Mouse (Mus musculus) neural tube, embryonic 11.5 days (tissue): ENCODE results near the gene 4931406P16Rik. TPM values are rescaled to one million over a fixed set of nuclear protein-coding genes. Genes with fewer than 3 reads are reported as not detected.
"Not testable (repeated sequence)": the region's sequence is repeated elsewhere in the genome, so short reads cannot be mapped to it uniquely, and the experiment has no call there.

Experiments used
- ATAC-seq: fragments of 200-750 bp; cut with Nextera tagmentation; 2 replicates; pipeline ENCODE4 v1.8.0; 2017; ENCODE audit warnings: moderate number of reproducible peaks, mild to moderate bottlenecking, moderate TSS enrichment, moderate library complexity; ENCODE audit not compliant: insufficient read depth, low FRiP score, low TSS enrichment
- DNase-seq: peaks from one replicate; pipeline ENCODE4 v3.0.0-alpha.2; 2015; ENCODE audit warnings: low spot score
- H3K27ac ChIP-seq: fragments of 300-500 bp; sonication (generic); 2 replicates; pipeline ENCODE4 v1.5.1; 2014; ENCODE audit warnings: low read depth, mild to moderate bottlenecking, low read length
- H3K27me3 ChIP-seq: fragments of 300-500 bp; sonication (generic); 2 replicates; pipeline ENCODE4 v1.6.1; 2014; ENCODE audit warnings: mild to moderate bottlenecking, low read length, mixed read lengths; ENCODE audit not compliant: control insufficient read depth, insufficient read depth
- H3K36me3 ChIP-seq: fragments of 300-500 bp; sonication (generic); 2 replicates; pipeline ENCODE4 v1.6.1; 2014; ENCODE audit warnings: mild to moderate bottlenecking, low read length, moderate library complexity, mixed read lengths; ENCODE audit not compliant: control insufficient read depth, insufficient read depth
- H3K4me1 ChIP-seq: fragments of 300-500 bp; sonication (generic); 2 replicates; pipeline ENCODE4 v1.6.1; 2014; ENCODE audit warnings: low read length, mixed read lengths; ENCODE audit not compliant: control insufficient read depth, insufficient read depth
- H3K4me2 ChIP-seq: fragments of 300-500 bp; sonication (generic); 2 replicates; pipeline ENCODE4 v1.6.1; 2014; ENCODE audit warnings: low read depth, mild to moderate bottlenecking, moderate library complexity
- H3K4me3 ChIP-seq: fragments of 300-500 bp; sonication (generic); 2 replicates; pipeline ENCODE4 v1.5.1; 2014; ENCODE audit warnings: low read depth, low read length
- H3K9ac ChIP-seq: fragments of 300-500 bp; sonication (generic); 2 replicates; pipeline ENCODE4 v1.6.1; 2014; ENCODE audit warnings: mild to moderate bottlenecking, low read length
- H3K9me3 ChIP-seq: fragments of 300-500 bp; sonication (generic); 2 replicates; pipeline ENCODE4 v1.6.1; 2016; ENCODE audit warnings: low read length; ENCODE audit not compliant: control insufficient read depth
- WGBS: fragments of 180-500 bp; shearing (Covaris S2); extraction: QIAGEN DNeasy Blood & Tissue Kit; methylation state at CpG from one replicate; pipeline ENCODE4 v1.1.7; 2014; 5-methylcytosine and 5-hydroxymethylcytosine counted together
- polyA plus RNA-seq: library from polyadenylated mRNA; unstranded; fragments of >200 nt; fragmentation: Nextera tagmentation; extraction: Ambion mirVana; gene quantifications from 2 replicates; pipeline ENCODE4 v1.2.1, GENCODE M21; 2014

The 4931406P16Rik gene
- polyA plus RNA-seq, 1 experiment from 2014 or later: 34.4 TPM

DNA sequence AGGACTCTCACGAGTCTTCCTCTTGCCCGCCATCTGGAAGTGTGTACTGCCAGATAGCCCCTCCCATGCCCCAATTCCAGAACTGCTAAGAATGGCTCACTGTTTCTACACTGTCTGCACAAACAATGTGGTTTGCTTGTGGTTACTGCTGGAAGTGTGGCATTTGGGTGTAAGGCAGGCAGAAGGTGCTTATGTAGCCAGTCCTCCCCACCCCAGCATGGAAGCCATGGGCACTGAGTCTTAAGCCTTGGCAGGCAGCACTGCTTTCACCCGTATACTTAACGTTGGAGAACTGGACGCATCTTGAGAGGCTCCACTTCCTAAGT is 25.8 kb upstream of the 4931406P16Rik start:
- no peak overlapping the region for H3K27ac ChIP-seq
- no peaks in the 10 kb centered on the region for H3K27me3 ChIP-seq
- H3K4me3 ChIP-seq: no peak overlapping the region
- H3K36me3 ChIP-seq: peaks cover 5% of the 10 kb centered on the region
- no peak overlapping the region for H3K9ac ChIP-seq
- DNase-seq (no peak), ATAC-seq (no peak)
- no peaks in the 10 kb centered on the region for H3K9me3 ChIP-seq
- no peak overlapping the region for H3K4me2 ChIP-seq
- no peaks in the 10 kb centered on the region for H3K4me1 ChIP-seq
- WGBS: 82% methylated on average over 5 of the region's 5 CpGs

DNA sequence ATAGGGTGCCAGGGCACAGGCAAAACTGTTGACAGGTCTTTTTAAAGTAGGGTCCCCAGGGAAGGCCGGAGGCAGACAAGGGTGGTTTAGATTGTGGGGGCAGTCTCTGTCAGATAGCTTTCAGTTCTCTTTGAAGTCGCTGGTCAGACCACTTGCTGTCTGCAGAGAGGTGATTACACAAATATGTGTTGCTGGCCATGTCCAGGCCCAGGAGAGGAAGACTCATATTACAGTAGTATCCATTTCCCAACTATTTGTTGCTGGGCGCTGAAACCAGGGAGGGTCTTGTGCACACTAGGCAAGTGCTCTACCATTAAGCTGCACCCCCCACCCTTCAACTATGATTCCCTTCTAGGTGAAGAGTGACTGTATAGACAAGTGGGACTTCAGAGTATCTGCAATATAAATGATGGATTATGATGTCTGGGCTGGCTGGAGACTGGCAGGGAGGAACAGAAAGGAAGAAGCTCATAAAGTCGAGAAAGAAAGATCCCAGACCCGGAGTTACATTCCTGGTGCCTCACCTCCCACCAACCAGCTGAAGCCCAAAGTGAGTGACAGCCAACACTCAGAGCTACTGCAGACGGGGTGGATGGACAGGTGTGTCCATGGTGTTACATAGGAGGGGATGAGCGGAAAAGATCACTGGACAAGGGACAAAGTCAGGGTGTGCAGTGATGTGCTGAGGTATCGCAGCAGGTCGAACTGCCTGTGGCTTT is 25.3 kb upstream of the 4931406P16Rik start:
- no peak for DNase-seq
- Histone ChIP-seq H3K4me1 (no peaks in the 10 kb centered on the region), H3K27me3 (no peaks in the 10 kb centered on the region), H3K4me2 (no peak overlapping the region), H3K9ac (no peak overlapping the region), H3K4me3 (no peak overlapping the region), H3K9me3 (no peaks in the 10 kb centered on the region), H3K36me3 (peaks cover 5% of the 10 kb centered on the region), H3K27ac (no peak overlapping the region)
- 69% methylated on average over 9 of the region's 9 CpGs for WGBS
- no peak for ATAC-seq

DNA sequence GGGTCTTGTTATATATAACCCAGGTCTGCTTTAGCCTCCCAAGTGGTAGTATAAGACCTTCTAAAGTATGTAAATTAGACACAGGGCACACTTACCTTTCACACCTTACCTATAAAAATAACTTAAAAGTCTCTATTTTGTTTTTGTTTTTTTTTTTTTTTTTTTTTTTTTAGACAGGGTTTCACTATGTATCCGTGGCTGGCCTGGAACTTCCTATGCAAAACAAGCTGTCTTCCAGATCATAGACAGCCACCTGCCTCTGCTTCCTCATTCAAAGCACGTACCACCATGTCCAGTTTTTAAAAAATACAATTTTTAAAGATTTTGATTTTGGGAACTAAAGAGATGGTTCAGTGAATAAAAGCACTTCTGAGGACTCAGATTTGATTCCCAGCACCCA is 23.9 kb upstream of the 4931406P16Rik start:
- H3K9ac ChIP-seq: no peak overlapping the region
- no peaks in the 10 kb centered on the region; the same call in 1 of the 2 replicates for H3K36me3 ChIP-seq
- no peak overlapping the region for H3K27ac ChIP-seq
- no peaks in the 10 kb centered on the region for H3K9me3 ChIP-seq
- DNase-seq (no peak), ATAC-seq (no peak)
- no peak overlapping the region for H3K4me3 ChIP-seq
- no peaks in the 10 kb centered on the region for H3K27me3 ChIP-seq
- no peaks in the 10 kb centered on the region for H3K4me1 ChIP-seq
- no peak overlapping the region for H3K4me2 ChIP-seq
- 79% methylated on average over 2 of the region's 2 CpGs for WGBS

DNA sequence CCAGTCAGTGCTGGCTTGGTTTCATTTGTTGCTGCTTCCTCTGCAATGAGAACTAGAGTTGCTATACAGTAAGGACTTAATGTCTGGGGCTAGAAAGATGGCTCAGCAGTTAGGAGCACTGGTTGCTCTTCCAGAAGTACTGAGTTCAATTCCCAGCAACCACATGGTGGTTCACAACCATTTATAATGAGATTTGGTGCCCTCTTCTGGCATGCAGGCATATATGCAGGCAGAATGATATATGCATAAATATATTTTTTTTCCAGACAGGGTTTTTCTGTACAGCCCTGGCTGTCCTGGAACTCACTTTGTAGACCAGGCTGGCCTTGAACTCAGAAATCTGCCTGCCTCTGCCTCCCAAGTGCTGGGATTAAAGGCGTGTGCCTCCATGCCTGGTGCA is 23.2 kb upstream of the 4931406P16Rik start:
- WGBS: 91% methylated on average over 1 of the region's 1 CpGs

DNA sequence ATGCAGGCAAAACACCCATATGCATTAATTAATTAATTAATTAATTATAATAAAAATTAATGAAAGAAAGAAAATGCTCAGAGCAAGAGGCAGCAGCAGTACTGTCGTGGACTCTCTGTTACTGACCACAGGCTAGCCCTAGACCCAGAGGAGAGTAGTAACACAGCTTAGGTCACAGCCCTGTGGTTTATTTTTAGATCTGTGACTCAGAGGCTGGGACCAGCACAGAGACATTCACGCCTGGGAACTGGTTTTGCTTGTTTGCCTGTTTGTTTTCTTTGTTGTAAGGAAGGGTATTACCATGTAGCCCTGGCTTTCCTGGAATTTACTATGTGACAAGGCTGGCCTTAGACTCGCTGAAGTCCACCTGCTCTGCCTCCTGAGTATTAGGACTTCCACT is 14.1 kb upstream of the 4931406P16Rik start:
- Histone ChIP-seq H3K9ac (no peak overlapping the region), H3K4me3 (no peak overlapping the region), H3K27me3 (no peaks in the 10 kb centered on the region), H3K27ac (no peak overlapping the region), H3K4me2 (no peak overlapping the region), H3K4me1 (no peaks in the 10 kb centered on the region), H3K9me3 (no peaks in the 10 kb centered on the region), H3K36me3 (no peaks in the 10 kb centered on the region)
- DNase-seq (no peak), ATAC-seq (no peak)
- 76% methylated on average over 3 of the region's 3 CpGs for WGBS

More for the DNA sequence above, 23.2 kb upstream of the 4931406P16Rik start:
- not testable (repeated sequence) for H3K4me3 ChIP-seq, DNase-seq, H3K4me1 ChIP-seq, H3K9ac ChIP-seq, H3K36me3 ChIP-seq, H3K4me2 ChIP-seq, ATAC-seq, H3K27me3 ChIP-seq, H3K27ac ChIP-seq, H3K9me3 ChIP-seq

DNA sequence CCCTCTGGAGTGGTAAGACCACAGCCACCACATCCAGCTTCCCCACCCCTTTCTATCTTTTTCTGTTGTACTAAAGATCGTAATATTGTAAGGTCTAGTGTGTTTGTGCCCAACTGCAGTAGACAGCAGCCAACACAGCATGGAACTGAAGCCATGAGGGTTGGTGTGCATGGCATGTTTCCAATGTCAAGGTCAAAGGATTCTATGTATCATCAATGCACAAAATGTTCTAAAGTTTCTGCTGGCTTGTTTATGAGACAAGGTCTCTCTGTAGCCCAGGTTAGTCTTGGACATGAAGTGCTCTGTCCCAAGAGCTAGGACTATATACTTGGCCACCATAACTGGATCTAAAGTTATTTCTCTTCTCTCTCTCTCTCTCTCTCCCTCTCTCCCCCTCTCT is 11.5 kb upstream of the 4931406P16Rik start:
- no peaks in the 10 kb centered on the region for H3K36me3 ChIP-seq
- 82% methylated on average over 1 of the region's 1 CpGs for WGBS
- no peak overlapping the region for H3K4me3 ChIP-seq
- no peaks in the 10 kb centered on the region for H3K9me3 ChIP-seq
- H3K27me3 ChIP-seq: no peaks in the 10 kb centered on the region
- H3K9ac ChIP-seq: no peak overlapping the region
- no peak overlapping the region for H3K27ac ChIP-seq
- DNase-seq (no peak), ATAC-seq (no peak)
- H3K4me2 ChIP-seq: no peak overlapping the region
- no peaks in the 10 kb centered on the region for H3K4me1 ChIP-seq

DNA sequence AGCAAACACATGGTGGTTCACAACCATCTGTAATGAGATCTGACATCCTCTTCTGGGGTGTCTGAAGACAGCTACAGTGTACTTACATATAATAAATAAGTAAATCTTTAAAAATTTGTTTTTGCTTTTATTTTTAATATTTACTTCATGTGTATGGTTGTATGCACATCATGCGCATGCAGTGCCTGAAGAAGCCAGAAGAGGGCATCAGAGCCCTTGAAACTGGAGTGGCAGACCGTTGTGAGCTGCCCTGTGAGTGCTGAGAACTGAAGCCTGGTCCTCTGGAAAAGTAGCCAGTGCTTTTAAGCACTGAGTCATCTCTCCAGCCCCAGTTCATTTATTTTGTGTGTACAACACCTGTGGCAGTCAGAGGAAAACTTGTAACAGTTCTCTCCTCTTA is 10.7 kb upstream of the 4931406P16Rik start:
- no peaks in the 10 kb centered on the region for H3K4me1 ChIP-seq
- no peak overlapping the region for H3K9ac ChIP-seq
- no peak overlapping the region for H3K4me3 ChIP-seq
- no peaks in the 10 kb centered on the region for H3K9me3 ChIP-seq
- DNase-seq: no peak
- no peaks in the 10 kb centered on the region for H3K36me3 ChIP-seq
- no peaks in the 10 kb centered on the region for H3K27me3 ChIP-seq
- ATAC-seq: no peak
- WGBS: 93% methylated on average over 2 of the region's 2 CpGs
- no peak overlapping the region for H3K4me2 ChIP-seq
- no peak overlapping the region for H3K27ac ChIP-seq

DNA sequence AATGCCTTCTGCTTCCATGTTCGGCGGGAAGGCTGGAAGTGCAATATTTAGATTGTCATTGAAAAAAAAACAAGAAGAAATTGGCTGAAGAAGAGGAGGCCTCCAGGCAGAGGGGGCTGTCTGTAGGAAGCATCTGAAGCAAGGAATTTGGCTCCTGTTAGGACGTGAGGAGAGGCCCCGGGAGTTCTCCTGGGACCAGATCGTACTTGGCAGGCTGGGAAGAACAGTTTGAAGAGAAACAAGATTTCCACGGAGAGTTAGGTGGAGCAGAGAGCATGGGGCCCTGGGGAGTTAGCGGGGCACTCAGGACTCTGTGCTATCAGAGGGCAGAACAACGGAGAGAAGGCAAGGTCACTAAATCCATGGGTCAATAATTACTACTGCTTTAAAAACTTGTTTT is 10.0 kb upstream of the 4931406P16Rik start:
- no peak for ATAC-seq

DNA sequence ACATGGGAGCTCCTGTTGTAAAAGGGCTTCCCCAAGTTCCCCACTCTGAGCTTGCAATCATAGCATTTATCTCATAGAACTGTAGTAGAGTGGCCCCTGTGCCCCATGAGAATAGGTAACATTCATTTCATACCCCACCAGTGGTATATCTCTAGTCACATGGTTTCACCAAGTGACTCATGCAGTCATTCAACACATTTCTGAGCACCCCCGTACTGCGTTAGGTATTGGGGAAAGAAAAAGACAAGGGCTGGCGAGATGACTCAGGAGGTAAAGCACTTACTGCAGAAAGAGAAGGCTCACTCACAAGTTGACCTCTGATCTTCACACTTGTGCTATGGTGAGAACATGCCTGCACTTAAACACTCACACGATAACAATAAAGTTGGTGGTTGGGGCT is 8.6 kb upstream of the 4931406P16Rik start:
- Histone ChIP-seq H3K9me3 (no peaks in the 10 kb centered on the region), H3K4me3 (no peak overlapping the region), H3K4me1 (no peaks in the 10 kb centered on the region), H3K36me3 (no peaks in the 10 kb centered on the region), H3K27me3 (no peaks in the 10 kb centered on the region), H3K4me2 (no peak overlapping the region), H3K27ac (no peak overlapping the region), H3K9ac (no peak overlapping the region)
- 92% methylated on average over 4 of the region's 4 CpGs for WGBS
- DNase-seq (no peak), ATAC-seq (no peak)

More for the DNA sequence above, 10.0 kb upstream of the 4931406P16Rik start:
- Histone ChIP-seq H3K4me1 (no peaks in the 10 kb centered on the region), H3K27ac (no peak overlapping the region), H3K4me2 (no peak overlapping the region), H3K27me3 (no peaks in the 10 kb centered on the region), H3K9me3 (no peaks in the 10 kb centered on the region), H3K9ac (no peak overlapping the region), H3K36me3 (no peaks in the 10 kb centered on the region), H3K4me3 (no peak overlapping the region)
- DNase-seq: no peak
- WGBS: 83% methylated on average over 8 of the region's 8 CpGs
